Mouse (Mus musculus) heart, adult 2 months (tissue): ENCODE results near the gene Pla2g2e. TPM values are rescaled to one million over a fixed set of nuclear protein-coding genes. Genes with fewer than 3 reads are reported as not detected.
"Not testable (repeated sequence)": the region's sequence is repeated elsewhere in the genome, so short reads cannot be mapped to it uniquely, and the experiment has no call there.

Source experiments
- DNase-seq, 2 experiments: peaks; one replicate each; pipeline ENCODE4 v3.0.0; 2021
- H3K27ac ChIP-seq: fragments of 200-600 bp; 2 replicates; pipeline ENCODE4 v1.8.1; 2022
- H3K27me3 ChIP-seq: fragments of 200-500 bp; 2 replicates; pipeline ENCODE4 v1.6.1; 2012; ENCODE audit warnings: mild to moderate bottlenecking, low read length, inconsistent platforms, mixed read lengths; ENCODE audit not compliant: control insufficient read depth, insufficient read depth
- H3K36me3 ChIP-seq: fragments of 200-500 bp; 2 replicates; pipeline ENCODE4 v1.6.1; 2012; ENCODE audit warnings: low read length, inconsistent platforms; ENCODE audit not compliant: control insufficient read depth, insufficient read depth
- H3K4me1 ChIP-seq: fragments of 200-500 bp; 2 replicates; pipeline ENCODE4 v1.6.1; 2011; ENCODE audit warnings: low read length; ENCODE audit not compliant: control insufficient read depth, insufficient read depth
- H3K4me3 ChIP-seq: fragments of 200-600 bp; 2 replicates; pipeline ENCODE4 v1.8.1; 2022
- H3K79me2 ChIP-seq: fragments of 200-500 bp; replicated peaks from 2 replicates; pipeline ENCODE4 v1.6.1; 2012; ENCODE audit warnings: mild to moderate bottlenecking, inconsistent platforms, low read length, moderate library complexity, mixed read lengths; ENCODE audit not compliant: control insufficient read depth, insufficient read depth
- H3K9ac ChIP-seq: fragments of 200-500 bp; 2 replicates; pipeline ENCODE4 v1.6.1; 2012; ENCODE audit warnings: low read depth, mild to moderate bottlenecking, control low read depth, inconsistent platforms, low read length, mixed read lengths
- CTCF ChIP-seq: fragments of 200-600 bp; IDR thresholded peaks from 2 replicates; pipeline ENCODE4 v1.8.1; 2022; ENCODE audit warnings: antibody characterized with exemption, mild to moderate bottlenecking, moderate library complexity
- EP300 ChIP-seq: fragments of 200-500 bp; IDR thresholded peaks from 2 replicates; pipeline ENCODE4 v1.6.1; 2011; ENCODE audit warnings: low read depth, low read length, control low read depth; ENCODE audit not compliant: insufficient read depth
- POLR2A ChIP-seq: fragments of 200-500 bp; IDR thresholded peaks from 2 replicates; pipeline ENCODE4 v1.6.1; 2011; ENCODE audit warnings: mild to moderate bottlenecking, low read depth, low read length, control low read depth; ENCODE audit not compliant: insufficient read depth
- WGBS: fragments of 180-500 bp; shearing (Covaris S2); methylation state at CpG from one replicate; pipeline ENCODE4 v1.1.7; 2018; 5-methylcytosine and 5-hydroxymethylcytosine counted together
- intact Hi-C: fragments of 180-260 bp; cut with DNase I; formaldehyde crosslinking; loops from one replicate; pipeline ENCODE4 v1.15.1; 2025
- polyA plus RNA-seq: library from polyadenylated mRNA; depleted of rRNA; stranded (reverse); fragments of >200 nt; gene quantifications from 2 replicates; pipeline ENCODE4 v1.2.3, GENCODE M21; 2012
- total RNA-seq, 2 experiments: library from RNA; stranded (reverse); gene quantifications; 2 replicates each; pipeline ENCODE4 v1.2.3; 2021

Pla2g2e gene
- total and polyA plus RNA-seq, 3 experiments, result 0.43 to 1.6 (median 0.73) TPM

GRCm38 (mm10) chr4:138863344-138863998, 14.3 kb upstream of the Pla2g2e start, which contains the start of gene Pla2g5:
Pla2g5 (minus strand) TSS chr4:138863482.
- intact Hi-C loops, result no loop called here
- TF ChIP-seq EP300, result no peak
- TF ChIP-seq POLR2A, result no peak
- no peak for TF ChIP-seq CTCF
- whole genome bisulfite sequencing, result 46% methylated on average over 10 of the region's 10 CpGs
- no peak within 1 kb of the TSS for H3K4me3 ChIP-seq
- no peak within 1 kb of the TSS for H3K27ac ChIP-seq
- no peak for DNase-seq
- H3K79me2 ChIP-seq, result no peaks in the 10 kb centered on the region
- H3K27me3 ChIP-seq, result no peaks in the 10 kb centered on the region
- H3K4me1 ChIP-seq, result peaks cover 2% of the 10 kb centered on the region; the same call in 1 of the 2 replicates
- no peak within 1 kb of the TSS for H3K9ac ChIP-seq
- H3K36me3 ChIP-seq, result no peaks in the 10 kb centered on the region

- Histone ChIP-seq H3K36me3 (no peaks in the 10 kb centered on the region), H3K4me1 (peaks cover 2% of the 10 kb centered on the region; the same call in 1 of the 2 replicates), H3K27ac (no peak overlapping the region), H3K9ac (no peak overlapping the region), H3K27me3 (no peaks in the 10 kb centered on the region), H3K79me2 (no peaks in the 10 kb centered on the region), H3K4me3 (no peak overlapping the region)
- TF ChIP-seq POLR2A (no peak), EP300 (no peak), CTCF (no peak)
- intact Hi-C loops, result no loop called here
- WGBS, result 37% methylated on average over 5 of the region's 5 CpGs
- no peak for DNase-seq
Observed at GRCm38 (mm10) chr4:138865092-138865491, 12.7 kb upstream of the Pla2g2e start.

- TF ChIP-seq POLR2A, result no peak
- no peak for TF ChIP-seq CTCF
- no peak for TF ChIP-seq EP300
- intact Hi-C loops, result loop anchor here (1.0 kb wide), 1 partner anchor 18 kb away; no protein-coding TSS in a partner anchor
- WGBS, result 54% methylated on average over 6 of the region's 6 CpGs
- Histone ChIP-seq H3K27ac (no peak overlapping the region), H3K4me1 (peaks cover 2% of the 10 kb centered on the region; the same call in 1 of the 2 replicates), H3K27me3 (no peaks in the 10 kb centered on the region), H3K4me3 (no peak overlapping the region), H3K9ac (no peak overlapping the region), H3K36me3 (no peaks in the 10 kb centered on the region), H3K79me2 (no peaks in the 10 kb centered on the region)
- no peak for DNase-seq
Observed at GRCm38 (mm10) chr4:138865991-138866390, 11.8 kb upstream of the Pla2g2e start.

GRCm38 (mm10) chr4:138866413-138866812, 11.3 kb upstream of the Pla2g2e start:
- Histone ChIP-seq H3K4me3 (no peak overlapping the region), H3K4me1 (peaks cover 2% of the 10 kb centered on the region; the same call in 1 of the 2 replicates), H3K79me2 (no peaks in the 10 kb centered on the region), H3K27me3 (no peaks in the 10 kb centered on the region), H3K9ac (no peak overlapping the region), H3K36me3 (no peaks in the 10 kb centered on the region), H3K27ac (no peak overlapping the region)
- TF ChIP-seq EP300 (0 out of 2 replicates have a peak, but pooled peaks have one; percentile 33), POLR2A (no peak)
- WGBS, result 12% methylated on average over 7 of the region's 7 CpGs
- DNase-seq, result peak; percentile 66 to 68
- intact Hi-C loops, result loop anchor here (1.0 kb wide), 1 partner anchor 18 kb away; no protein-coding TSS in a partner anchor

- DNase-seq, result no peak
- no peaks in the 10 kb centered on the region for H3K36me3 ChIP-seq
- H3K27ac ChIP-seq, result no peak overlapping the region
- intact Hi-C loops, result no loop called here
- no peaks in the 10 kb centered on the region for H3K79me2 ChIP-seq
- H3K9ac ChIP-seq, result no peak overlapping the region
- WGBS, result 62% methylated on average over 8 of the region's 8 CpGs
- TF ChIP-seq CTCF, result no peak
- no peak for TF ChIP-seq POLR2A
- TF ChIP-seq EP300, result no peak
- peaks cover 2% of the 10 kb centered on the region; the same call in 1 of the 2 replicates for H3K4me1 ChIP-seq
- no peak overlapping the region for H3K4me3 ChIP-seq
- H3K27me3 ChIP-seq, result no peaks in the 10 kb centered on the region
Observed at GRCm38 (mm10) chr4:138868666-138869065, 9.1 kb upstream of the Pla2g2e start.

GRCm38 (mm10) chr4:138873864-138874263, 3.9 kb upstream of the Pla2g2e start, which contains the start of gene Gm13030:
Gm13030 (minus strand) TSS chr4:138873964.
- no peaks in the 10 kb centered on the region for H3K4me1 ChIP-seq
- no peaks in the 10 kb centered on the region for H3K27me3 ChIP-seq
- H3K36me3 ChIP-seq, result no peaks in the 10 kb centered on the region
- no peak for TF ChIP-seq CTCF
- 74% methylated on average over 6 of the region's 6 CpGs for WGBS
- H3K4me3 ChIP-seq, result no peak within 1 kb of the TSS
- no peak within 1 kb of the TSS for H3K9ac ChIP-seq
- DNase-seq, result no peak
- no peaks in the 10 kb centered on the region for H3K79me2 ChIP-seq
- intact Hi-C loops, result no loop called here
- H3K27ac ChIP-seq, result no peak within 1 kb of the TSS

- H3K79me2 ChIP-seq, H3K4me1 ChIP-seq, H3K4me3 ChIP-seq, H3K9ac ChIP-seq, H3K27me3 ChIP-seq, H3K36me3 ChIP-seq, H3K27ac ChIP-seq, DNase-seq, intact Hi-C loops: not testable (repeated sequence)
- 87% methylated on average over 2 of the region's 2 CpGs for WGBS
Observed at GRCm38 (mm10) chr4:138875275-138875674, 2.5 kb upstream of the Pla2g2e start.
